Mouse (Mus musculus) cortical plate, adult 2 months (tissue): ENCODE measurements around the gene Timm13. TPM values are rescaled to one million over a fixed set of nuclear protein-coding genes. Genes with fewer than 3 reads are reported as not detected.

Source experiments
- H3K27ac ChIP-seq: fragments of 200-500 bp; 2 replicates; pipeline ENCODE4 v1.5.1; 2012; ENCODE audit warnings: low read length, control low read depth, inconsistent platforms; ENCODE audit not compliant: insufficient read depth
- H3K4me1 ChIP-seq: fragments of 200-500 bp; 2 replicates; pipeline ENCODE4 v1.6.1; 2011; ENCODE audit warnings: low read length; ENCODE audit not compliant: control insufficient read depth, insufficient read depth
- H3K4me3 ChIP-seq: fragments of 200-500 bp; 2 replicates; pipeline ENCODE4 v1.5.1; 2011; ENCODE audit warnings: mild to moderate bottlenecking, low read length, control low read depth; ENCODE audit not compliant: insufficient read depth
- CTCF ChIP-seq: fragments of 200-500 bp; IDR thresholded peaks from 2 replicates; pipeline ENCODE4 v1.5.1; 2011; ENCODE audit warnings: mild to moderate bottlenecking, control low read depth, low read length; ENCODE audit not compliant: insufficient read depth; ENCODE audit errors: extremely low read depth
- POLR2A ChIP-seq: fragments of 200-500 bp; IDR thresholded peaks from 2 replicates; pipeline ENCODE4 v1.6.1; 2011; ENCODE audit warnings: mild to moderate bottlenecking, low read length, control low read depth; ENCODE audit not compliant: insufficient read depth; ENCODE audit errors: extremely low read depth
- polyA plus RNA-seq: library from polyadenylated mRNA; depleted of rRNA; stranded (reverse); fragments of >200 nt; gene quantifications from 2 replicates; pipeline ENCODE4 v1.2.3, GENCODE M21; 2012; rRNA removed

The Timm13 gene
- 207 and 219 TPM in 2 replicates for polyA plus RNA-seq

DNA sequence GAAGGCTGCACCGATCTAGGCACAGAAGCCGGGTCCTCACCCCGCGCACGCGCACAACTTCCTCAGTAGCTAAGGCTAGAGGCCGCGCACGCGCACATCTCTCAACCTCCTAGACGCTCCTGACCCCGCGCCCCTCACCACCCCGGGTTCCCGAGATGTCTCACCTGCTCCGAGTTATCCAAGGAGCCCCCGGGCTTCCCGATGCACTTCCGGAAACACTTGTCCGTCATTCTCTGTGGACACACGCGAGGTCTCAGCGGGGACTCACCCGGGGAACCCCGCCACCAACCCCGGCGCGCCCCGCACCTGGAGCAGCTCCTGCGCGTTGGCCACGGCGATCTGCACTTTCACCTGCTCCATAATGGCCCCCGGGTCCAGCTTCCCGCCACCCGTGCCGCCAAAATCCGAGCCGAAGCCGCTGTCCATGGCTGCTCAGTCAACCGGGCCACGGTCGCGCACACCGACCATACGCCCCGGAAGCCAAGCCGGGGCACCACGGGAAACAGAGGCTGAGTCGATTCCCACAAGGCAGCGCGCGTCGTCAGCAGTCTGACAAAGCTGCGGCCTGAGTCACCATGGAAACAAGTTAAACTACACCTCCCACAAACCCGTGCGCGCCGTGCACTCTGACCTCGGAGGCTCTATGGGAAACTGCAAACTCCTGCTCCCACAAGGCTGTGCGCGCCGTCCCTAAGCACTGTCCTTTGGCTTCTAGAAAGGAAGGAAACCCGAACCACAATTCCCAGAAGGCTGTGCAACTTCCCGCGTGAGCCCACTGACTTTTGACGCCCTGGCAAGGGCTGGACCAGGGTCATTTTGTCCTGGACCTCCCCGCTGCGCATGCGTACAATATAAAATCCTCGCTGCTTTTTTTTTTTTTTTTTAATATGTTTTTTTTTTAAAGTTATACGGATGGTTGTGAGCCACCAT is at the start of gene Timm13:
Gene Timm13, minus strand, starts transcription at position 652 of the 930 bp plus-strand sequence.
- peak within 1 kb of the TSS; percentile 71 for H3K4me3 ChIP-seq
- peak within 1 kb of the TSS; percentile 43 for H3K27ac ChIP-seq
- TF ChIP-seq CTCF (no peak), POLR2A (peak; percentile 55; the same call in 1 of the 2 replicates)
- H3K4me1 ChIP-seq: peaks cover 6% of the 10 kb centered on the region

DNA sequence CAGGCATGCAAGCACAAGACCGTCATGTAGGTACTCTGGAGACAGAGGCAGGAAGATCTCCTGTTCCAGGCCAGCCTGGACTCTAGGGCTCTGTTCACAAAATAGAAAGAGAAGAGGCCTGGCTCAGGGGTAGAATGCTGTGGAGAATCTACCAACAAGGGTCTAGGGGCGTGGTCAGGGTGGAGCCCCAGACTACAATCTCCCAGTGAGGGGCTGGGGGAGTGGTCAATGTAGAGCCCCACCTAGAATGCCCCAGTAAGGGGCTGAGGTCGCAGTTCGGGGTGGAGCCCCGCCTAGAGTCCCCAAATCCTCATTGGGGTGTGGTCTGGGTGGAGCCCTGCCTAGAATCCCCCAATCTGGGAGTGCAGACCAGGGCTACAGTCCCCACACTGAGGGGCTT is 49.5 kb upstream of the Timm13 start:
- Histone ChIP-seq H3K4me1 (no peaks in the 10 kb centered on the region), H3K4me3 (no peak overlapping the region), H3K27ac (no peak overlapping the region)
- TF ChIP-seq POLR2A: no peak
- no peak for TF ChIP-seq CTCF

DNA sequence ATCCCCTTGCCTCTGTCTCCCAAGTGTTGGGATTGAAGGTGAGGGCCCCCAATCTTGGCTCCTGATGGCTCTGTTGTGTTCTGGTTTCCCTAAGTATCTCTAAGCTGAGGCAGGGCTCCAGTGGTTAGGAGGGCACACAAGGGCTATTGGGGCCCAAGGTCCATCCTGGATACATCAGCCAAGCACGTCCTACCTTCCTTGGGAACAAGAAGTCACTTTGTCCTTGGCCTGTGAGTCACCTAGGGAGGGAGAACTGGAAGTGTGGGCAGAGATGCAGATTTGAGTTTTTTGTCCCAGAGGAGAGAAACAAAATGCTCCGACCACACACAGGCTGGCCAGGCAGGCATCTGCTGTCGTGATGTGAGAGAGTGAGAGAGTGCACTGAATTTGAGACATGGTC is 48.3 kb upstream of the Timm13 start:
- Histone ChIP-seq H3K4me1 (no peaks in the 10 kb centered on the region), H3K4me3 (no peak overlapping the region), H3K27ac (no peak overlapping the region)
- no peak for TF ChIP-seq CTCF
- no peak for TF ChIP-seq POLR2A

DNA sequence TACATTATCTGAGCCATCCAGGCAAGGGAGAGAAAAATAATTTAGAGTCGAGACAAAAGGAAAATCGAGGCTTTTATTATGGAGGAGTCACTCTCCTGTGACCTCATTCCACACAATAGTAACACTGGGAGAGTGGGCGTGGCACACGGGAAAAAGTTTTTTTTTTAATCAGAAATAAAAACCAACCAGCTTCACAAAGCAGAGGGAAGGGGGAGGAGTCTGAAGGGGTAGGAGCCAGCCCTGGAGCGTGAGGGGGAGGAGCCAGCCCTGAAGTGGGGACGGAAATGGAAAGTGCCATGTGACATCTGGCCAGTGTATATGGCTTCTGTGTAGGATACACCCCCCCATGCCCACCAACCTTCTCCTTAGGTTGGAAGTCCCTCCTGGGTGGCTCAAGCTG is 47.8 kb upstream of the Timm13 start:
- no peaks in the 10 kb centered on the region for H3K4me1 ChIP-seq
- TF ChIP-seq CTCF (no peak), POLR2A (no peak)
- no peak overlapping the region for H3K27ac ChIP-seq
- no peak overlapping the region for H3K4me3 ChIP-seq

GRCm38 (mm10) chr10:80947802-80948201 is 47.0 kb upstream of the Timm13 start:
- Histone ChIP-seq H3K4me3 (no peak overlapping the region), H3K4me1 (no peaks in the 10 kb centered on the region), H3K27ac (no peak overlapping the region)
- TF ChIP-seq POLR2A: no peak

DNA sequence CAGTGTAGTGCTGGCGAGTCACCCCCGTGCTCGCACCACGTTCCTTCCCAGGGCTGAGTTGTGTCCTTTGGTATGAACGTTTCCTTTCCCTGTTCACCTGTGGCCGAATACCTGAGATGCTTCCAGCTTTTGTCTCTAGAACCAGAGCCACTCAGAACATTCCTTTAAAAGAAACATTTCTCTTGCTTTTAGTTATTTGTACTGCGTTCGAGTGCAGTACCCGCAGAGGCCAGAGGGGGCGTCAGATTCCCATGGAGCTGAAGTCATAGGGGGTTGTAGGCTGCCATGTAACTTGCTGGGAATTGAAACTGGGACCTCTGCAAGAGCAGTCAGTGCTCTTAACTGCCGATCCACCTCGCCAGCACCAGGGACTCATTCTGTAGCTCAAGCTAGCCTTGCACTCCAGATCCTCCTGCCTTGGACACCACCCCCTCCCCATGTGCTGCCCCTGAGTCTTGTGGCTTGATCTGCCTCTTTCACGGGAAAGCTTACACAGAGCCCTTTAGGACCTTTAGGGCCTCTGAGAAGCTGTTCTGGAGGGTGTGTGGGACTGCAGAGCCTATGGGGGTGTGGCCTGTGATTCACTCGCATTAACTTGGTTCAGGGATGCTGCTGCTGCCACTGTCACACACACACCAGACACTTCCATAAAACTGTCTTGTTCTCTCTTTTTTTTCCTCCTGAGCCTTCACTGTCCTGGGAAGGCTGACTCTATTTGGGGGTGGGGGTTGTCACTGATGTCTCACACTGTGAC is 46.1 kb upstream of the Timm13 start:
- TF ChIP-seq POLR2A: no peak
- no peak for TF ChIP-seq CTCF
- Histone ChIP-seq H3K27ac (no peak overlapping the region), H3K4me1 (no peaks in the 10 kb centered on the region), H3K4me3 (no peak overlapping the region)

DNA sequence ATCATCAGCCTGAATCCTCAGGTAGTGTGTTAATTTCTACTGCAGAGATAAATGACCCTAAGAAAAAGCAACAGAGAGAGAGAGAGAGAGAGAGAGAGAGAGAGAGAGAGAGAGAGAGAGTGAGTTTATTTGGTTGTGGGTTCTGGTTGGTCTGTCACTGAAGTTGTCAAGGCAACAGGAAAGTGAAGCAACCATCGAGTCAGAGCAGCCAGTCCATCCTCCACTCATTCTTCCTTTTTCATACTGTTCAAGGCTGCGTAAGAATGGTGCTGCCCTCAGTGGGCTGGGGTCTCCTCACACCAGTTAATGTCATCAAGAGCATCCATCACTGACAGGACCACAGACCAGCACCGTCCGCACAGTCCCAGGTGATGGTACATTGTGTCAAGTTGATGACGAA is 43.5 kb upstream of the Timm13 start:
- no peak overlapping the region for H3K27ac ChIP-seq
- H3K4me3 ChIP-seq: no peak overlapping the region
- TF ChIP-seq CTCF (no peak), POLR2A (no peak)
- peaks cover 7% of the 10 kb centered on the region for H3K4me1 ChIP-seq

GRCm38 (mm10) chr10:80943701-80944100 is 42.9 kb upstream of the Timm13 start:
- Histone ChIP-seq H3K4me3 (no peak overlapping the region), H3K27ac (no peak overlapping the region), H3K4me1 (peaks cover 7% of the 10 kb centered on the region)
- no peak for TF ChIP-seq CTCF
- no peak for TF ChIP-seq POLR2A

DNA sequence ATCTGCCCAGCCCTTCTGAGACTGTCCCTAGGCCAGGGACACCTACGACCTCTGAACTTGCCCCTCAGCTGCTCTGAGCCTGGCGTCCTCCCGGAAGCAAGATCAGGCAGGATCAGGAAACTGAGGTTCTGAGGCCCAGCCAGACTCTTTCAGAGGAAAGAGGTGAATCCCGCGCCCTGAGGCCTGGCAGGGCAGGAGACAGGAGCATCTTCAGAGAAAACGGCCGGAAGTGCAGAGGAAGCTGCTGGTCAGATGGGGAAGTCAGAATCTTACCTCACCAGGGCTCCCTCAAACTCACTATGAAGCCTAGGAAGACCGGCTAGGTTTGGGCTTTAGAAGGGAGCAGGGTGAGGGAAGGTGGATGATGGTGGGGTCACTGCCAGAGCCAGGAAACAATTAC is 42.1 kb upstream of the Timm13 start:
- TF ChIP-seq POLR2A: no peak
- TF ChIP-seq CTCF: no peak
- Histone ChIP-seq H3K4me1 (peaks cover 7% of the 10 kb centered on the region), H3K4me3 (no peak overlapping the region), H3K27ac (no peak overlapping the region)
